Mouse (Mus musculus) retina, postnatal 1 day (tissue): ENCODE data around the gene Clca3a1.

Experiments used
- DNase-seq: peaks from one replicate; pipeline ENCODE4 v3.0.0-alpha.2; 2012

Gene Clca3a1

DNA sequence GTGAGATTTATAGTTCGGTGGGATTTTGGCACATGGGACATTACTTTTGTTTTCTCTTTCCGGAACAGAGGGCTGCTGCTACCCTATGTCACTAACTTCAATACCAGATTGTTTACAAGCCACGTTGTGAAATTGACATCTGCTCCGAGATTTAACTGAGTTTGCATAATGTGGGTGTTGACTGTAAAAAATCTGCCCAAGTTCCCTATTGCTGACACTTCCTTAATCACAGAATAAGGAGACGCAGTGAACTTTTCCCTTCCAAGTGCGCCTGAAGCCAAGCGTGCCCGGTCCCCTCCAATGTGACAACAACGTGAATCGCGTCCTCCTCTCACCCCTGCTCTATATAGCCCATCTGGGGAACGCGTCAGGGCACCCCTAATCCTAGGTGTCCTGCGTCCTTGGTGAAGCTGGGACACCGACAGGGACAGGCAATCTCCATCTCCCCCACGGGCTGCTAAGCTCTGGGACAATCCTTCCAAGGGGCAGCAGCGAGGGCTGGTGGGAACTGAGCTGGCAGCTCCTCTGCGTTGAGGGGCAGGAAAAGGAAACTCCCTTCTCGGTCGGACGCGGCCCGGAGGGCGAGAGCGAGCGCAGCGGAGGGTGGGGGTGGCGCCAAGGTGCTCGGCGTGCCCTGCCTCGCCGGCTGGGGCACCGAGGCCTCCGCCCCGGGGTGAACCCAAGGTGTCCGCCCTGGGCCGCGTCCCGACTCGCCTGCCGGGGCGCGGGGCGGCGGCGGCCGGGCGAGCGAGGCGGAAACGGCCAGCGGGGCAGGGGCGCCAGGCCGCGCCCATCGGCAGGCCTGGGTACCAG is 41.5 kb downstream of the Clca3a1 start:
- peak; percentile 73 for DNase-seq

DNA sequence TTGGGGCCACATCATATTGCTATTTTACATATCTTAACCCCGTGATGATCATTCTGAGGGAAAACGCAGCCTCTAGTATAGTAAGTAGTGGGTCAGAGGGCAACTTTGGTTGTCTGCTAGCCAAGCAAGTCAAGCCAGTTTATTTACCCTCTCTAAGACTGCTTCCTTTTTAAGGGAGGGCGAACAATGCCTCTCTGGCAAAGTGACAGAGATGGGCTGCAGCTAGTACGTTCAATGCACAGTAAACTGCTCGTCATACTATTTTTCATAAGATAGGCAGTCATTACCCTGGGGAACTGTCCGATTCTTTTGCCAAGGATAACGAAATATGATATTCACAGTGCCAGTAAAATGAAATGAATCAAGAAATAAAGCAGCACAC is 42.1 kb downstream of the Clca3a1 start:
- DNase-seq, result peak; percentile 24

DNA sequence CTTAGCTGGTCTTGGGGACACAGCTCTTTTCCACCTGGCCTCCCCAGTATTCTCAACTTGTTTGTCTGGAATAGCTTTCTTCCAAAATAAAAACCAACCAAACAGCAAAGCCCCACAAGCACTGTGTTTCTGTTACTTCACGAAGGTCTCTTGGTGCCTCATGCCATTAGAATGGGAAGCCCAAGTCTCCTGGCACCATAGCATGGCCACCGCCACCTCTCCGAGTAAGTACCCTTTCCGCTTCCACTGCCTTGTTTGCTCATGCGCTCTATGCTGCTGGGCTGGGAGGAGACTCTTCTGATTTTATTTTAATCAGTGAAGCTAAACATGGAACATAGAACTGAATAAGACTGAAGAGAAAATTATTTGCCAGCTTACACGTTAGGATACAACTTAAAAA is 42.9 kb downstream of the Clca3a1 start:
- DNase-seq, result no peak

DNA sequence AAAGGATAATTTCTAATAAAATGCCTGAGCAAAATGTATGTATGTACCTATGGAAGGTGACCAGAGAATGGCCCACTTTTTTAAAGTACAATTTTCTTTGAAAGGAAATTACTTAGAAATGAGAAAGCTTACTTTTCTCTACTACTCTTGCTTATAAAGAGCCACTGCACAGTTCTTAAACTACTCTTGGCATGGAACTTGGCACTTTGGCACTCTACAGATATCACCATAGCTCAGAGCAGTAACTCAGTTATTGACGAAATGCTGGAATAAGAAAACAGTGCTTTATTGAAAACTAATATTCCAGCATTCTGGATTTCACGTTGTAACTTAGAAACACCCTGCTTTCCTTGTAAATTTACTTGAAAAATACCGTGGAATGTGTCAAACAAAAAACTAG is 43.7 kb downstream of the Clca3a1 start:
- DNase-seq, result no peak

DNA sequence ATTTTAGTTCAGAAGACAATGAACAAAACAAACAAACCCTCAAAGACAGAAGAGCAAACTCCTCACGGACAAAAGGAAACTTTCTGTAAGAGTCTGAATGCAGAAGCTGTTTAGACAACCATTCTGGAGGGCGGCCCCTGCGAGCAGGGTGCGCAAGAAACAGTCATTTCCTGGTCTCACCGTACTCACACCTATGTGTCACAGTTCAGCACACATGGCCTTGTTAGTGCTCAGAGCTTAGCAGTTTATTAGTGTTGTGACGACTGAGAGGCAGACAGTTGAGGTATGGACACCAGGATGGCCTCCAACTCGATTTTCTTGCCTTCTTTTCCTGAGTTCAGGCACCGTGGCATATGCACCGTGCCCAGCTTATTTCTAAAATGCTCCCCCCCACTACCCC is 44.9 kb downstream of the Clca3a1 start:
- DNase-seq, result no peak

DNA sequence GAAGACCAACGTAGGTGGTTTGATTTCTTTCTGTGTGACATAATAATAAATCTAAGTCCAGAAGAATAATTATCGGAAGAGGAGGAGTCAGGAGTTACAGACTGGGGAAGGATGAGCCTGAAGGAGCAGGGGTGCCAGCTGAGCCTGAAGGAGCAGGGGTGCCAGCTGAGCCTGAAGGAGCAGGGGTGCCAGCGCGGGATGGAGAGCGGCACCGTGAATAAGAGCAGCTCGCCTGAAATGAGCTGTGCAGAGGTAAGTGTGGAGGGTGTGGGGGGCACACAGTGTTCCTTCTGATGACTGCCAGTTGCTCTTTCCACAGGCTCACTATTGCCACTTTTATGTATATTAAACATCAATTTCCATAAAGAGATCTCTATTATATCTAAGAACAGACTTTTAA is 45.7 kb downstream of the Clca3a1 start:
- no peak for DNase-seq

DNA sequence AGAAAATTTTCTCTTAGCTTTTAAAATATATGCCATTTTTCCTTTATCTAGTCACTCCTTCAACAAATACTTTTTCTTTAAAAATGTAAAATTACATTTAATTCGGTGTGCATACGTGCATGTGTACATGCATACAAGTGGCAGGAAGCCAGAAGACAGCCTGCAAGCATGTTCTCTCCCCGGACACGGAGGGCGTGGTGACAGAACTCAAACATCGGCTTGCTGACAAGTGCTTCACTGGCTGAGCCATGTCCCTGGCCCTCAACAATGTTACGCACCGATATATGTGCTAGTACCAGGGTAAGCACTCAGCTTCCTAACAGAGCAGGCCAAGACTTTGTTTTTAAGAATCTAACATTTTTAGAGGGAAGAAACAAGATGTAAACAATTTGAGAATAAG is 46.2 kb downstream of the Clca3a1 start:
- no peak for DNase-seq

DNA sequence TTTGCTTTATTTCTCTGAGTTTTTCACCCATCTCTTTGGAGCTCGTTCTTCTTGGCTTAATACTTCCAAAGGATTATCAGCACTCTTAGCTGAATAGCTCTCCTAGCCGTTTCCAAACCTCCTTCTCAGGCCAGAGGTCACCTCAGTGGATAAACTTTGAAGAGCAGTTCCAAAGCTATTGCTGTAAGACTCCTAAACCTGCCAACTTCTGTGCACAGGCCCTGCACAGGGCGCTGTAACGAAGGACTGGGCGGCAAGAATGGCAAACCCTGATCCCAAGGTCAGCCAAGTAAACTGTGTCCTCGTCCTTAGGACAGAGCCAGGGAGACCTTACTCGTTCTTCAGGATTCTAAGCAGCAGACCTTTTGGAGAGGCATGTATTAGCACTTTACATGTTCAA is 46.7 kb downstream of the Clca3a1 start:
- no peak for DNase-seq

DNA sequence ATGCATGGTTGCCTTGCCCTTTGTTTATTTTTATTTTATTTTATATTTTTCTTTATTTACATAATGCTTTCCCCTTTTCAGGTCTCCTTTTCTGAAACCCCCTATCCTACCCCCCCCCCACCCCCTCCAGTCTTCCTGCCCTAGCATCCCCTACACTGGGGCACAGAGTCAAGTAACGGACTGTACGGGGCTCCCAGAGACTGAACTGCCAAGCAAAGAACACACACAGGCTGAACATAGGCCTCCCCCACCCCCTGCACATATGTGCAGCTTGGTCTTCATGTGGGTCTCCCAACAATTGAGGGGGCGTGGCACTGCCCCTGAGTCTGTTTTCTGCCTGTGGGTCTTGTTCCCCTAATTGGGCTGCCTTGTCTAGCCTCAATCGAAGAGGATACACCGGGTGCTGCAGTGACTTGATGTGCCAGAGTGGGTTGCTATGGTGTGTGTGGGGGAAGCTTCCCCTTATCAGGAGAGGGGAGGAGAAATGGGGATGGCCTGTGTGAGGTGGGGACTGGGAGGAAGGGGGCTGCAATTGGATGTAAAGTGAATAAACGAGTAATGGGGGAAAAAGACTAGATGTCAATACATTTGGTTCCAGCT is 49.1 kb downstream of the Clca3a1 start:
- DNase-seq, result no peak

DNA sequence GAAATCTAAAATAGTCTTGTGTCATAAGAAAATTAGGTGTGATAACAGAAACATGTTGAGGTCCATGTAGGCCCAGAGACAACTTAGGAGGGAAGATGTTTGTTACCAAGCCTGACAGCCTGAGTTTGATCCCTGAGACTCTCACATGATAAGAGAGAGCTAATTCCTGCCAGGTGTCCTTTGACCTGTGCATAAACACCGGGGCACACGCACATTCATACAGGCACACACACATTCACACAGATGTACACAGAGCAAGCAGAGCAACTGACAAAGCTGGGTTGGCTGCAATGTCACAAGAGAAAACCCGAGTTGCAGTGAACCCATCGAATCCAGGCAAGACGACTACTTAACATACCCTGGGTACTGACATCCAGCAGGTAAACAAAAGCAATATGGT is 52.2 kb downstream of the Clca3a1 start:
- no peak for DNase-seq

DNA sequence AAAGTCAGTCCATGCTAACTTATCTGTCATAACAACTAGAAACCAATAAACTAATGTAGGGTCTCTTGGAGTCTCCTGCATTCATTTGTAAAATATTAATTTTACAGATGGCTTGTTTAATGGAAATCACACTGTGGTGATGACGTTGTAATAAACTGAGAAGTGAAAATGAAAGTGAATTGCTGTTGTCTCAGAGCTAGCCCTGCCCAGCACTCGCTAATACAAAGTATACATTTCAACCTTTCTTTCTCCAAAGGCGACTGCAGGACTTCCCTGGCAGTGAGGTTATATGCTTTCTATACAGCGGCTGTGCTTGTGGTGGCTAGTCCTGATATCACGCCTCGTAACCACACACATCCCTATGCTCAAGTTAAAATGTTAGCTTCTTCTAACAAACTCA is 56.8 kb downstream of the Clca3a1 start:
- DNase-seq, result no peak

DNA sequence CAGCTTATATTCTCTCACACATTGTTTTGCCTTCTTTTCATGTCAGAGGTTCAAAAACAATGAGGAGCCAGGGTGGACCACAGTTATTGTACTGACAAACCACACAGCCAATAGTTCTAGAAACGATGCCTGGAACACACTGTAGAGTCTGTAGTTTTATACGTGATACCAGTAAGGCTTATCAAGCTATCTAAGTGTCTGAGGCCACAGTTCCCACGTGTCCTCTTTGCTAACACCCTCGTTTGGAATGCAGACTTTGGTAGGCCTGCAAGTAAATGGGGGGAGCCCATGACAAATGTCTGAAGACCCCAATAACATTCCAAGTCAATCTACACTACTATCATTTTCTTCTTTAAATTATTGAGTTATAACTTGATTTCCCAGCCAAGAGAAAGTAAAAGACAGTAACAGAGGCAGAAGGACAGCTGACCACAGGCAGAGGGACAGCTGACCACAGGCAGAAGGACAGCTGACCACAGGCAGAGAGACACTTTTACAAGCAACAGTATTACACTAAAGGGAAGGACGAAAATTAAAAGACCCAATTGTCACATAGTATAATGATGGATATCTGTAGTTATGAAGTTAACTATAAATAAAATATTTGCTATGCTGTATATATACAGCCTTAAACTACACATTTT is 61.9 kb downstream of the Clca3a1 start:
- no peak for DNase-seq

DNA sequence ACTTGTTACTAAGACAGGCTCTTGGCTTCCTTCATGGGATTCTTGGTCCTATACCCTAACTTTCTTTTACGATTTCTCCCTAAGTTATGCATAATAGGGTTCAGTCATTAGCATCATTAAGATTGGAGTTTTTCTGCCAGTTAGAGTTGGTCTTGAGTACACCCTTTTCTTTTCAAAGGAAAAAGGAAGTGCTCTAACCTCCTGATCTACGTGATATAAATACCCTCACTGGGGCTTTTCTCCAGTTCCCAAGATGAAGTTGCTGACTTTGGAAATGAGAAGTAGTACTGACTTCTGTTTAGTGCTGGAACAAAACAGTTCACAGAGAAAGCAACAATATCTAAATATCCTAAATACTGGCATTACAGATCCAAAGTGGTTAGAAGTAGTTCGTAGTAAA is 62.8 kb downstream of the Clca3a1 start:
- no peak for DNase-seq

DNA sequence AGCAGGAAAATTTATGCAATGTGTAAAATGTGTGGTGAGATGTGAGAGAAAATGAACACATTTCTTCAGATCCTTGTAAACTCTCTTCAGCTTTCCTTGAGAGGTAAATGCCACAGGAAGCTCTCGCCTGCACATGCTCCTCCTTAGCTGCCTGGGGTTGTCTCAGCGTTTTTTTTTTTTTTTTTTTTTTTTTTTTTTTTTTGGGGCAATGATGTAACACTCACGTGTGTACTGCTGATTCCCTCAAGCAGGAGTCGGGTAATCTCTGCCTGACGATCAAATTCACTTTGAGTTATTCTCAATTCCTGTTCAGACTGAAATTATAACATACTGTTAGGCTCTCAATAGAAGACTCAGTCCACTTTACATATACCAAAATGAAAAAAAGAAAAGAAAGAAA is 63.6 kb downstream of the Clca3a1 start:
- no peak for DNase-seq

DNA sequence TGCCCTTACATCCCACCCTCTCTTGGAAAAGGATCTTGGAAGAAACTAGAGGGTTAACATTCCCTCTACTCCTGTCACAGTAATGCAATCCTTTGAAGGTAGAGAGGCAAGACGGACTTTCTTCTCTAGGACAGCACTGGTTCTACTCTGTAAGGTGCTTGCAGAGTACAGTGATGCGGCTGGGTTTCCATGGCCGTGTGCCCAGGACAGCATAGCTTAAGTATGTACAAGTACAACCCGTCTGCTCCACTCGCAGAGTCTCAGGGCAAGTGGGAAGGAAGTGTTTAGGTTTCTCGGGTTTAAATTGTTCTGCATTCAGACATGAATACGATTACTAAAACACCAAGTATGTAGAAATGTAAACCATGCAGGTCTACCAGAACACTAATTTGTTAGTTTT is 65.8 kb downstream of the Clca3a1 start:
- DNase-seq, result no peak

DNA sequence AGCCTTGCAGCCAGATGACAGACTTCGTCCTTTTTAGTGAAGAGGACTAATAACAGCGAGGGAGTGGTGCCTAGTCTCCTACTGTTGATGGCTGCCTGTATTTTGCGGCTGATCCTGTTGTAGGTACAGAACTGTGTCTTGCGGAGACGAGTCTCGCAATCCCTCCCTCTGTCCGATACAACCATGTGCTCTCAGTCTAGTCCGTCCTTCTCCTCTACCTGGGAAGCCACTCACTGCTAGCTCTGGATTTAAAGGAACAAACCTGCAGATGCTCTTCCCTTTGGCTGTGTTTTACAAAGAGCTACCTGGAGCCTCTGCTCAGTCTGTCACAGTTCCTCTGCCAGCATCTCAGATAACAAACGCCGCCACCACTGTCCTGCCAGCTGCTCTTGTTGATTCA is 66.7 kb downstream of the Clca3a1 start:
- no peak for DNase-seq

DNA sequence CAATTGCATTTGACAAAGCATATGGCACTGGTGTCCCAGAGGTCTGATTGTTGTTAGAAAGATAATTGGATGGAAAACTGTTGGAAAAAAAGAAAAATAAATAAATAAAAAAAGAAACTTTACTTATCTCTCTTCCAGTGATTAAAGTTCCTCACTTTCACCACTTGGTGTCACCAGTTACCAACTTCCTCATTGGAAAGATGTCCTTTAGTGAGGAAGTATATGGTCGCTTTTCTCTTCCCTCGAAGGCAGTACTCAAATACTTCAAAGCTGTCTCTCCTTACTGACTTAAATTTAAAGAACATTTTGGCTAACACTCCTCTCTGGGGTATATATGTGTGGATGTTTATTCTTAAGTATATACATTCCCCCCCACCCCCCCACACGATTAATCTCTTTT is 68.7 kb downstream of the Clca3a1 start:
- DNase-seq, result peak; percentile 64

DNA sequence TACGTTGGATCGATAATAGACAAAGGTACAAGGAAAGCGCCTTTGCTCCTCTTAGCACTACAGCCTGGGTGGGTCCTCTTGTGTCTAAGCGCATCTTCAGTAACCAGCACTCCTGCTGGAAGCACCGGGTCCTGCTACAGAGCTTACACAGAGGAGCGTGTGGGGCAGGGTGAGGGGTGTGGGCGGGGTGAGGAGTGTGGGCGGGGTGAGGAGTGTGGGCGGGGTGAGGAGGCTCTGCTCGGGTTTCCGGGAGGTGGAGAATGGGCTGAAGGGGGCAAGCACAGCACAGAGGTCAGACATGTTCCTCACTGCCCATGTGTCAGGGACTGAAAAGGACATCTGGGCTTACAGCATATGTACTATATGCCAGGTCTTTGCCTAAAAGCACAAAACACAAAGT is 71.5 kb downstream of the Clca3a1 start:
- DNase-seq, result peak; percentile 79

DNA sequence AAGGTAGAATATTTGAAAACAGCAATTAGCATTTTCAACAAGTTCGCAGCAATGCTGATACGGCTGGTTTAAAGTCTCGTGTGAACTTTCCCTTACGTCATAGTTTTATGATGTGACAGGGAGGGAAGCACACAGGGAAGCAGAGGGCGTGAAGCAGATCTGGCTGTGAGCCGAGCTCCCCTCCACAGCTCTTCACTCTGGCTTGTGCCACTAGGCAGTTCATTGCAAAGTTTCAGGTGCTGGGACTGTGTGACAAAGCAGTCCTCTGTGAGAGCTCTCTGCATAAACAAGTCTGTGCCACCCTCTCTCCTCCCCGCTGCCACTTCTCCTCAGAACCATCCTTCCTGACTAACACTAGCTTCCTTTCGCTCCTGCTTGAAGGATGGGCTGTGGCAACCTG is 72.5 kb downstream of the Clca3a1 start:
- no peak for DNase-seq

DNA sequence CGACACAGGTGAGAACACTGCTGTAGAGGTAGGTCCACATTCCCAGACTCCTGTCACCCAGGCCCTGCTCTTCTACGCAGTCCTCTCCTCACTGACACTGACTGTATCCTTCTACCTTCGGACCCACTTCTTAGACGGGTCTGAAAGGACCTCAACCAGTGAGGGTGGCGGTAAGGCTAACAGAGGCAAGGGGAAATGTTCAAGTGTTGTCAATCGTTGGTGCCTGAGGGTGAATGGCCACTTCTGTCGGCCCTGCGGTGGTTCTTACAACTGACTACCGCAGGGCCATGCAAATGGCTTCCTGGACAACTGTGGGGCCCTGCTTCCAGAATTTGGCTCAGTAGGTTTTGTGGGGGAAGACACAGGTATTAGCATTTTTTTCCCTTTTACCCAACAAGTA is 73.2 kb downstream of the Clca3a1 start:
- DNase-seq, result no peak

DNA sequence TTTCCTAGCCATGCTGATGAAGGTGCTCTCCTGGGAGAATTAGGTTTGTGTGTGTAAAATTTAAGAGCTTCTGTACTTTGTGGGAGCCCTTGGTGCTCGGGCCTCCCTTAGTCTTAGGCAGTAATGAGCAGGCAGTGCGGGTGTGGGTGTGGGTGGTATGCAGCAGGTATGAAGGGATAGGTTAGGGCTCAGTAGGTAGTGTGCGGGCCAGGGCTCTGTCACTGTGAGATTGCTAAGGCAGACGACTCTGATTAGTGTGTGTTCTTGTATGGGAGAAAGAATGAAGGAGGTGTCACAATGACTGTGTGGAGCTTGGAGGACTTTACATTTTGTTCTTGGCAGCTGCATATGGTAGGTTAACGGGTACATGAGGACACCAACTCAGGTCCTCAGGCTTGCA is 74.6 kb downstream of the Clca3a1 start:
- DNase-seq, result no peak

DNA sequence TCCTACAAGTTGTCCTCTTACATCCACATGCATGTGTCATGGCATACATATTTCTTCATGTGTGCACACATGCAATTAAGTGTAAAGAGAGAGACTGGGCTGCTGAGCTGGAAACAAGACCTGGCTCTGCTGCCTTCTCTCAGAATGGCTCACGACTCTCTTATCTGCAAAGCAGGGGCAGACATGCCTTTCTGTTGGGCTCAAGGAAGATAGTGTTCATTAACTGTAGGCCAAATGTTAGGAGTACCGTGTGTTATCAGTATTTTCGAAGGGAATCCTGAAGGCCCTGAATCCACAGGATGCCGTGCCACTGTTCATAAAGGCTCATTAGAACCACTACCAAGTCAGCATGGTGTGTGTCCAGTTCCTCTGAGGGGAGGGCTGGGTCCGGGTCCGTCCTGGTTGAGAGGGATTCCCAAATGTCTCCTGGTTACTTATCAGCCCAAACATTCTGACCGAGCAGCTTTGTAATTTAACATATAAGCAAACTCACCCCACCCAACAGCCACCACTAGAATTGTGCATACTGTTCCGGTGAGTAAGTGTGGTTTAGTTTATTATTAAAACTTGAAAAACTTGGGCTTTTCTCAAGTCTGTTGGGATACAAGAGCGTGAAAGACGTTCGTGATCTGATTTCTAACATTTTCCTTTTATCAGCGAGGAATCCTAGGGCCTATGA is 77.5 kb downstream of the Clca3a1 start:
- DNase-seq, result no peak

DNA sequence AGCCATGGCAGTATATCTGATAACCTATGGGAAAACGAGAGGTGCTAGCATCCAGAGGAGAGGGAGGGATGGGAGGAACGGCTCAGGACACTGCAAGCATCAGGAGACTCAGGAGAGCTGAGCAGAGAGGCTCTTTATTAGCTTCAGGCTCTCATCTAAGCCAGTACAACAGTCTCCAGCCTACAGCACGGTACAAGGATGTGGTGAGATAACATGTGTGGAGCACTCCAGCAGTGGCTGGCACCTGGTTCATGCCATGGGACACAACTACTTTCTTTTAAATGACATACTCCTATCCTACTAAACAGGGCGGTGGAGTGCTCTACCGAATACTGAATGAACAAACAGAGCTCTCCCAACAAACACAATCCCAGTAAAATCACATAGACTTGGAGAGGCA is 79.2 kb downstream of the Clca3a1 start:
- no peak for DNase-seq

DNA sequence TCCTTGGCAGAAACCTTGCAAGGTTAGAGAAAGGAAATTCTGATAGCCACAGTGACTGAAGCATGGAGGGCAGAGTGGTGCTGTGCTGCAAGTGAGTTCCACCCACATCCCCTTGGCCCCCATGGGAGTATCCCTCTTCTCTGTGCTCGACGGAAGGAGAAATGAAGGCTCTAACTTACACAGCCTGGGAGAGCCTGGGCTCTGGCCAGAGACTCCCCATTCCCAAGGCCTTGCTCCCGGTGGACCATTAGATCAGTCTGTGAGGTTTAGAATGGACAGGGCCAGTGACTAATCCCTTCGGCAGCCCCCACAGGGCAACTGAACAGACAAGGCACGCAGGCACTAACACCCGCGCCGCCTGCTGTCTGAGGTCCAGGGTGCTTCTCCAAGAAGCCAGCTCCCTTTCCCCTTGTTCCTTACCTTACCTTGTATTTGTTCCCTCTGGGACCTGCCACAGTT is 81.0 kb downstream of the Clca3a1 start:
- no peak for DNase-seq
